Mouse (Mus musculus): Measurements from ENCODE around the gene Hormad2. TPM values are rescaled to one million over a fixed set of nuclear protein-coding genes. Genes with fewer than 3 reads are reported as not detected.

The Hormad2 gene
- polyA plus RNA-seq, 1 experiment from 2014 or later: 0.09 TPM

DNA sequence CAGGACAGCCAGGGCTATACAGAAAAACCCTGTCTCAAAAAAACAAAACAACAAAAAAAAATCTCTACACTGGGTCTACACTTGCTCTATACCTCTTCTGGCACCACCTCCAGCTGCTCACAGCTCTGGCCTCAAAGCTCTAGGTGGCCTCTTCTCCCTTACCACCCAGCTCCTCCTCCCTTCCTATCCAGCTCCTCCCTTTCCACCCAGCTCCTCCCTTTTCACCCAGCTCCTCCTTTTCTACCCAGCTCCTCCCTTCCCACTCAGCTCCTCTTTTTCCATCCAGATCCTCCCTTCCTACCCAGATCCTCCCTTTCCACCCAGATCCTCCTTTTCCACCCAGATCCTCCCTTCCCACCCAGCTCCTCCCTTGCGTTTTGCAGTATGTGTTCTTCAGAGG is 26.5 kb upstream of the Hormad2 start:
- no peaks in the 10 kb centered on the region for H3K9me3 ChIP-seq (replicated peaks)
- H3K36me3 ChIP-seq: no peaks in the 10 kb centered on the region
- 89% methylated on average over 1 of the region's 1 CpGs for WGBS
- no peak for ATAC-seq (replicated peaks; ENCODE audit: low FRiP score)
- H3K9ac ChIP-seq: no peak overlapping the region
- peaks cover 14% of the 10 kb centered on the region for H3K4me1 ChIP-seq
- no peaks in the 10 kb centered on the region for H3K27me3 ChIP-seq
- H3K4me2 ChIP-seq: no peak overlapping the region
- H3K27ac ChIP-seq: no peak overlapping the region
- no peak overlapping the region for H3K4me3 ChIP-seq (replicated peaks)

DNA sequence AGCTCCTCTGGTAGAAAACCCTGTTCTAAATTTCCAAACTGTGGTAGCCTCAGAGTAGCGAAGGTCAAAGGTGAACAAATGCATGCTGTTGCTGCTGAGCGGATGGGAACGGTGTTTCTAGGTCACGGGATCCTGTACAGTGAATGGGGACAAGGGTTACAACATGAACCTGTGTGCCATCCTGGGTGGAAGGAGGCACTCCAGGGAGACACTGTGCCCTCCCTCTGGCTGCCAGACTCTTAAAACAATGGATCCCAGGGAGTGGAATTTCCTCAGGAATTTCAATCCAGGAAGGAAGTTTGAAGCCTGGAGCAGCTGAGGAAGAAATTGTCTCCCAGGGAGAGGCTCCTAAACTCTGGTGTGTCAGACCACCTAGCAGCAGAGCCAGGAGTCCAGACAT is 25.3 kb upstream of the Hormad2 start:
- Histone ChIP-seq H3K9me3 (replicated peaks) (no peaks in the 10 kb centered on the region), H3K36me3 (no peaks in the 10 kb centered on the region), H3K27me3 (no peaks in the 10 kb centered on the region), H3K9ac (no peak overlapping the region), H3K4me2 (no peak overlapping the region), H3K4me1 (peaks cover 2% of the 10 kb centered on the region), H3K4me3 (replicated peaks) (no peak overlapping the region), H3K27ac (no peak overlapping the region; the same call in 1 of the 2 replicates)
- ATAC-seq (replicated peaks; ENCODE audit: low FRiP score): no peak
- WGBS: 67% methylated on average over 4 of the region's 4 CpGs

DNA sequence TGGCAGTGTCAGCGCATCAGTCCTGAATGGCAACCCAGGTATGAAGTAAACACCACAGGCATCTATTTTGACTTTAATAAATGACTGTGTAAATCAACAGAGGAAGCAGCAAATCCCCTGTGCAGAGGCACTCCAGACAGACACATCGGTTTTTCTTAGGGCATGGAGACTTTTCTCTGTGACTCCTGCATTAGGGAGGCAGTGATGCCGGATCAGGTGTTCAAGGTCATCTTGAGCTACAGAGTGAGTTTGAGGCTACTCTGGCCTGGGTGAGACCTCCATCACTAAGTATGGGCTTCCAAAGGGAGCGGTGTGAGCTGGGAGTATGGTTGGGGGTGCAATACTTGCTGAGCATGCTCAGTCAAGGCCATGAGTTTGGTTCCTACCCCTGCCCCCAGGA is 23.7 kb upstream of the Hormad2 start:
- Histone ChIP-seq H3K4me1 (0 out of 2 replicates have a peak, but pooled peaks cover 4% of the 10 kb centered on the region), H3K9ac (no peak overlapping the region), H3K4me2 (no peak overlapping the region), H3K27ac (no peak overlapping the region), H3K27me3 (no peaks in the 10 kb centered on the region), H3K9me3 (replicated peaks) (no peaks in the 10 kb centered on the region), H3K4me3 (replicated peaks) (no peak overlapping the region), H3K36me3 (no peaks in the 10 kb centered on the region)
- no peak for ATAC-seq (replicated peaks; ENCODE audit: low FRiP score)
- 88% methylated on average over 4 of the region's 4 CpGs for WGBS

DNA sequence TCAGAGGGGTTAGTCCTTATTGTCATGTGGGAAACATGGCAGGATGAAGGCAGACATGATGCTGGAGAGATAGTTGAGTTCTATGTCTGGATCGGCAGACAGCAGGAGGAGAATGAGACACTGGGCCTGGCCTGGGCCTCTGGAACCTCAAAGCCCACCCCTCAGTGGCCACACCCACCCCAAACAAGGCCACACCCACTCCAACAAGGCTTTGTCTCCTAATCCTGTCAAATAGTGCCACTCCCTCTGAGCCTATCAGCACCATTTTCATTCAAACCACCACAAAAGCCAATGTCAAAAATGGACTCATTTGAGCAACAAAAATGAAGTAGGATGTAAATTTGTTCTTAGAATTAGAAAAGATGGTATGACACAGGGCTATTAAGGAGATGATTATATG is 23.3 kb upstream of the Hormad2 start:
- no peaks in the 10 kb centered on the region for H3K27me3 ChIP-seq
- ATAC-seq (replicated peaks; ENCODE audit: low FRiP score): no peak
- WGBS: 92% methylated on average over 1 of the region's 1 CpGs
- H3K4me2 ChIP-seq: no peak overlapping the region
- H3K27ac ChIP-seq: no peak overlapping the region
- H3K9ac ChIP-seq: no peak overlapping the region
- H3K4me3 ChIP-seq (replicated peaks): no peak overlapping the region
- H3K9me3 ChIP-seq (replicated peaks): no peaks in the 10 kb centered on the region
- no peaks in the 10 kb centered on the region for H3K36me3 ChIP-seq
- 0 out of 2 replicates have a peak, but pooled peaks cover 4% of the 10 kb centered on the region for H3K4me1 ChIP-seq

DNA sequence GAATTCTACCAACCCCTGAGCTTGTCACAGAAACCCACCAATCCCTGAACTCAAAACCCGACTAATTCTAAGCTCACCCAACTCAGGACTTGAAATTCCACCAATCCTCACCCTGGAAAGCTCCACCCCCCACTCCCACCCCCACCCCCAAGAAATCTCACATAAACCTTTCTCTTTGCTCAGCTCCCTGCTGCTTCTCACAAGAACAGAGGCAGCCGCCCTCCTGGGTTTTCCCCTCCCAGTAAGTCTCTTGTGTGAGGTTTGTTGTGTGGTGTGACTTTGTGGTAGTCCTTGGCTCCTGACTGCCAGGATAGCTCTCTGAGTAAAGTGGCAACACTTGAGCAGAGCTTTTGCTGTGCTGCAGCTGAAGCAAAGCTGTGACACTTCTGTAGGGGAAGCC is 22.0 kb upstream of the Hormad2 start:
- Histone ChIP-seq H3K9me3 (replicated peaks) (no peaks in the 10 kb centered on the region), H3K9ac (no peak overlapping the region), H3K27ac (no peak overlapping the region), H3K4me3 (replicated peaks) (no peak overlapping the region), H3K4me1 (0 out of 2 replicates have a peak, but pooled peaks cover 4% of the 10 kb centered on the region), H3K27me3 (no peaks in the 10 kb centered on the region), H3K36me3 (no peaks in the 10 kb centered on the region), H3K4me2 (no peak overlapping the region)
- ATAC-seq (replicated peaks; ENCODE audit: low FRiP score): no peak
- 65% methylated on average over 2 of the region's 2 CpGs for WGBS

DNA sequence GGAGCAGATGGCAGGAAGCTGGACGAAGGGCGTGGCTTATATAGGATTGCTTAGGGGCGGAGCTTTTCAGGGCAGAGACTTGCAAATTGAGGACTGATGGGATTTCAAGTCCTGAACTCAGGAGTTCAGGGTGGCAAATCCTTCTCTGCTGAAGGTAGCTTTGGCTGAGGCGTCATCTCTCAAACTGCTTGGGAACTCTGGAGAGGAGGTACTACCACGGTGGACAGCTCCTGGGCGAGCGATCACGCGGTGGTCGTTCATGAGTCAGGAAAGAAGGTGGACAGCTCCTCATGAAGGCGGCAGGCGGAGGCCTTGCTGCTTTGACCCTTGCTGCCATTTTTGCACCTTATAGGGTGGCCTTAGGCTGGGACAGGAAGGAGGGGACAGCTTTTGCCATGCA is 20.2 kb upstream of the Hormad2 start:
- no peak overlapping the region for H3K9ac ChIP-seq
- no peak overlapping the region for H3K27ac ChIP-seq
- H3K9me3 ChIP-seq (replicated peaks): no peaks in the 10 kb centered on the region
- H3K27me3 ChIP-seq: no peaks in the 10 kb centered on the region
- ATAC-seq (replicated peaks; ENCODE audit: low FRiP score): no peak
- no peak overlapping the region for H3K4me2 ChIP-seq
- 0 out of 2 replicates have a peak, but pooled peaks cover 4% of the 10 kb centered on the region for H3K4me1 ChIP-seq
- no peaks in the 10 kb centered on the region for H3K36me3 ChIP-seq
- H3K4me3 ChIP-seq (replicated peaks): no peak overlapping the region
- WGBS: 19% methylated on average over 12 of the region's 12 CpGs

DNA sequence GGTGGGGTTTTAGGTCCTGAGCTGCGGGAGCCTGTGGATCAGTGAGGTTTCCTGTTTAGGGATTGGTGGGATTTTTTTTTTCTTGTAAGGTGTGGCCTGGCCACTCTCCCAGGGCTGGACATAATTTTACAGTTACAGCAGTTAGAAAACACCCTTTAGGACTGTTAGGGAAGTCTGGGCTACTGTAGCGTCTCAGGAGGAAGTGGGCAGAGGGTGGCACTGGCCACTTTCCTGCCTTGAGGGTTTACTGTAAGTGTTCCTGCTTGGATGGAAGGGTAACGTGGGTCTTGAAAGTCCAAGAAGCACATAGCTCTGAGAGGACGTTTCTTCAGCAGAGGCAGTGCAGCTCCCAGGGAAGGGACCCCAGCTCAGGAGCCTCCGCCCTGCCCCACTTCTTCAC is 19.7 kb upstream of the Hormad2 start:
- Histone ChIP-seq H3K9ac (no peak overlapping the region), H3K36me3 (no peaks in the 10 kb centered on the region), H3K4me2 (no peak overlapping the region), H3K9me3 (replicated peaks) (no peaks in the 10 kb centered on the region), H3K4me3 (replicated peaks) (no peak overlapping the region), H3K27me3 (no peaks in the 10 kb centered on the region), H3K4me1 (0 out of 2 replicates have a peak, but pooled peaks cover 4% of the 10 kb centered on the region), H3K27ac (no peak overlapping the region)
- WGBS: 55% methylated on average over 5 of the region's 5 CpGs
- no peak for ATAC-seq (replicated peaks; ENCODE audit: low FRiP score)

DNA sequence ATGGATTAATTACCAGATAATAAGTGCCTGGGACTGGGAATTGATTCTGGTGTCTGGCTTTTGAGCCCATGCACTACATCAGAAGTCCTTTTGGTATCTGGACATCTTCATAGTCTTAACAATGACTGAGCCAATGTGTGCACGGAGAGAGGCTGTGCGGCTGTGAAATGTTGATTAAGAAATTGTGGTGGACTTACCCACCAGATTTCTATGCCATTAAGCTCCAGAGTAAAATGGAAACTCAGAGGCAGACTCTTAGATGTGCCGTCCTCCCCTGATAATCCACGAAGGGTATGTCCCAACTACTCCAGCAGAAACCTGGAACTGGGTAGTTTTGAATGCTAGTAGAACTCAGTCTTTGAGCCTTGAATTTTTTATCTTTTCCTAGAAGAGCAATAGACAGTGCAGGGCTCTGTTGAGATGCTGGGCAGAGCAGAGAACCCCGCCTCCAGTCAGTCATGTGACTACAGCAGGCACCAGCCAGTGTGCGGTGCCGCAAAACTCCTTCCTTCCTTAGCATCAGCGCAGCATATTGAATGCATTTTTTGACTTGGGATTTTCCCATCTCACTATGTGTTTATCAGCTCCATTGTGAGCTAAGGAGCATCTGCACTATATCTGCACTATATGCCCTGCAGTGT is 14.1 kb upstream of the Hormad2 start:
- H3K9ac ChIP-seq: no peak overlapping the region
- H3K9me3 ChIP-seq (replicated peaks): no peaks in the 10 kb centered on the region
- 0 out of 2 replicates have a peak, but pooled peaks cover 3% of the 10 kb centered on the region for H3K27me3 ChIP-seq
- ATAC-seq (replicated peaks; ENCODE audit: low FRiP score): no peak
- no peaks in the 10 kb centered on the region for H3K36me3 ChIP-seq
- H3K27ac ChIP-seq: no peak overlapping the region
- no peak overlapping the region for H3K4me3 ChIP-seq (replicated peaks)
- WGBS: 75% methylated on average over 8 of the region's 8 CpGs
- no peak overlapping the region for H3K4me2 ChIP-seq
- no peaks in the 10 kb centered on the region for H3K4me1 ChIP-seq

DNA sequence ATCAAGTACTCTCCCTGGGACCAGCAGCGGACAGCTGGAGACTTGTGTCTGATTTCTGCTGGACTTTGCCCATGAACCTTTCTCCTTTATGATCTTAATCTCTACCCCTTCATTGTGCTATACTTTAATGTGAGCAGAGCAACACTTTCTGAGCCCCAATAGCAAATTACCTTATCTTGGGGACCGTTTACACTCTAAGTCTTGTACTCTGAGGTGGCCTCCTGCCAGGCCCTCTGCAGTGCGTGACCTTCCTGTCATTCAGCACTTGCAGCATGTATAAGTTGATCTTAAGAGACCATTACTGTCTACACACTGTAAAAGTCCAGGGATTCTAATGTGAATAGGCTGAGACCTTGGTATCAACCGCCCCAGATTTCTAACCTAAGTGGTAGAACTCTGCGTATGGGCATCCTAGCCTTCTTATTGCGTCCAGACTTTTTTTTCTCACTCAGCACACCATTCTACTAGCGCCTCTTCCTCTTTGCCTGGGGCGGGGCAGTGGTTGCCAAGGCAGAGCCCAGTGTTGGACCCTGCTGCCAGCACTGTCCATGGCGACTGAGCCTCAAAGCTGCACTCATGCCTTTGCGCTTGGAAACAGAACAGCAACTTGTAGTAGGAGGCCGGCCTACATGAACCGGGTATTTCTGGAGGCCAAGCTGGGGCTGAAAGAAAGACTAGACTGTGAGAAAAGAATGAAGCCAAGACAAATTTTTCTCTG is 11.7 kb upstream of the Hormad2 start:
- Histone ChIP-seq H3K4me3 (replicated peaks) (no peak overlapping the region), H3K36me3 (no peaks in the 10 kb centered on the region), H3K9me3 (replicated peaks) (no peaks in the 10 kb centered on the region), H3K27ac (no peak overlapping the region), H3K9ac (no peak overlapping the region), H3K27me3 (0 out of 2 replicates have a peak, but pooled peaks cover 3% of the 10 kb centered on the region), H3K4me2 (no peak overlapping the region), H3K4me1 (no peaks in the 10 kb centered on the region)
- 89% methylated on average over 12 of the region's 12 CpGs for WGBS
- ATAC-seq (replicated peaks; ENCODE audit: low FRiP score): no peak

DNA sequence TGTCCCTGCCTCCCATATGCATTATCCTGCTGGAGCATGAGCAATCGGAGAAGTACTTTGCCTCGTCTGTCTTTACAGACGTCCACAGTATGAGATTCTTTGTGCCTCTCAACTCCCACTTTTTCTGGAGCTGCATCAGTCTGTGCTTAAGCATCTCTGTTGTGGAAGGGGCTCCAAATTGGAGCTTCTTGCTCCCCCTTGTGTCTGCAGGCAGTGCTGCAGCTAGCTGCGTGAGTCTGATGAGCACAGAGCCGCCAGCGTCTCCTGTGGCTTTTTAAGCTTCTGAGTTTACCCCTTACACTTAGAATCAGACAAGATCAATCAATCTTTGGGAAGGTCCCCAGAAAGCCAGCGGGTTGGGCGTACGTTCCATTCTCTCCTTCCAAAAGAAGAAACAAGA is 10.2 kb upstream of the Hormad2 start:
- 20% methylated on average over 9 of the region's 9 CpGs for WGBS
- H3K4me1 ChIP-seq: no peaks in the 10 kb centered on the region
- no peak overlapping the region for H3K4me3 ChIP-seq (replicated peaks)
- H3K9ac ChIP-seq: no peak overlapping the region
- no peak overlapping the region for H3K4me2 ChIP-seq
- no peaks in the 10 kb centered on the region for H3K36me3 ChIP-seq
- ATAC-seq (replicated peaks; ENCODE audit: low FRiP score): no peak
- H3K27me3 ChIP-seq: 0 out of 2 replicates have a peak, but pooled peaks cover 3% of the 10 kb centered on the region
- no peak overlapping the region for H3K27ac ChIP-seq
- no peaks in the 10 kb centered on the region for H3K9me3 ChIP-seq (replicated peaks)

DNA sequence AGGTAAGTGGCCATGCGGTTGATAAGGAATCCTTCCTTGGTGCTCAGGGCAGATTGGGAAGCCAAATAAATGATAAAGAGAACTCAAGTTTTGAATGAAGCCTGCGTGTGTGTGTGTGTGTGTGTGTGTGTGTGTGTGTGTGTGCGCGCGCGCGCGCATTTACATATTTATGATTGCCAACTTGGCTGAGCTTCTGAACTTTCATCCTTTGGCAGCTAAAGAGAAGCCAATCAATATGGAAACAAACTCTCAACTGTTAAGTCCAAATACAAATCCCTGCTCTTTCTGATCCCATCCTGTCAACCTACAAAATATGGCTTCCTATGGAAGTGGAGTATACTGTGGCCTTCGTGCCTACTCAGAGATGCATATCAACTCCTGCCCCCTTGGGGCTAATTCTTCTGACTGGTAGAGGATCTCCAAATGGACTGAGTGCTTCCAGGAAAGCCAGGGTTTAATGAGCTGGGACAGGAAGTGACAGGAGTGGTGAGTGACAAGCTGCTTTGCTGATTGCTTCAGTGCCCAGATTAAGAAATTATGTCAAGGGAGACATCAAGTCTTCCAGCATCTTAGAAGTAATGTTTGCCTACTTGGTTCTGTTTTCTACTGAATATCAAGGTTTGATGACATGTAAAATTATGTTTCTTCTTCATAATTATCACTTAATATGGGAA is 5.4 kb upstream of the Hormad2 start:
- no peak overlapping the region for H3K9ac ChIP-seq
- H3K9me3 ChIP-seq (replicated peaks): no peaks in the 10 kb centered on the region
- 87% methylated on average over 9 of the region's 9 CpGs for WGBS
- ATAC-seq (replicated peaks; ENCODE audit: low FRiP score): no peak
- no peak overlapping the region for H3K4me2 ChIP-seq
- 0 out of 2 replicates have a peak, but pooled peaks cover 2% of the 10 kb centered on the region for H3K27me3 ChIP-seq
- H3K4me3 ChIP-seq (replicated peaks): no peak overlapping the region
- H3K4me1 ChIP-seq: no peaks in the 10 kb centered on the region; the same call in 1 of the 2 replicates
- no peak overlapping the region for H3K27ac ChIP-seq
- no peaks in the 10 kb centered on the region for H3K36me3 ChIP-seq

DNA sequence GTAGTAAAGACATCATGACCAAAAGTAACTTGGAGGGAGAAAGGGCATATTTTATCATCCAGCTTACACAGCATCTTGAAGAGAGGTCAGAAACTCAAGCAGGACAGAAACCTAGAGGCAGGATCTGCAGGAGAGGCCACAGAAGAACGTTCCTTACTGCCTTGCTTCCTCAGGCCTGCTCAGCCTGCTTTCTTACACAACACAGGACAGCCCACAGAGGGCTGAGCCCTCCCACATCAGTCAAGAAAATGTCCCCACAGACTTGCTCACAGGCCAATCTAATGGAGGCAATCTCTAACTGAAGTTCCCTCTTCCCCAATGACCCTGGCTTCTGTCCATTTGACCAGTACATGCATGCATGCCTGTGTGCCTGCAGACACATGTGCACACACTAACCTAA is 1.4 kb upstream of the Hormad2 start:
- 43% methylated on average over 1 of the region's 1 CpGs for WGBS
- Histone ChIP-seq H3K4me1 (peaks cover 4% of the 10 kb centered on the region), H3K9ac (no peak overlapping the region), H3K9me3 (replicated peaks) (no peaks in the 10 kb centered on the region), H3K27me3 (no peaks in the 10 kb centered on the region), H3K4me2 (no peak overlapping the region), H3K36me3 (no peaks in the 10 kb centered on the region), H3K4me3 (replicated peaks) (no peak overlapping the region), H3K27ac (no peak overlapping the region)
- no peak for ATAC-seq (replicated peaks; ENCODE audit: low FRiP score)
